Mouse (Mus musculus): Measurements from ENCODE around the gene Prmt9.

Gene Prmt9

GRCm38 (mm10) chr8:77534358-77534992, 14.7 kb upstream of the Prmt9 start:
- DNase-seq (ENCODE audit: low spot score in 2 of 2), result peak; percentile 33 to 34

GRCm38 (mm10) chr8:77535026-77535595, 14.1 kb upstream of the Prmt9 start:
- DNase-seq (ENCODE audit: low spot score in 2 of 2), result peak; percentile 24 to 53

GRCm38 (mm10) chr8:77536821-77537220, 12.4 kb upstream of the Prmt9 start:
- no peak for DNase-seq (ENCODE audit: low spot score in 2 of 2)

- DNase-seq (ENCODE audit: low spot score in 2 of 2), result no peak
Measured at GRCm38 (mm10) chr8:77538256-77538655, 10.9 kb upstream of the Prmt9 start.

GRCm38 (mm10) chr8:77543152-77543777, 5.9 kb upstream of the Prmt9 start:
- DNase-seq (ENCODE audit: low spot score in 2 of 2), result no peak

- no peak for DNase-seq (ENCODE audit: low spot score in 2 of 2)
Measured at GRCm38 (mm10) chr8:77544428-77544827, 4.8 kb upstream of the Prmt9 start.

- DNase-seq (ENCODE audit: low spot score in 2 of 2), result no peak
Measured at GRCm38 (mm10) chr8:77545616-77546015, 3.6 kb upstream of the Prmt9 start.

- peak in 1 of 2 experiments; percentile 30 for DNase-seq (ENCODE audit: low spot score in 2 of 2)
Measured at GRCm38 (mm10) chr8:77549881-77550580, 834 bp downstream of the Prmt9 start.

GRCm38 (mm10) chr8:77552491-77552890, 3.3 kb downstream of the Prmt9 start:
- DNase-seq (ENCODE audit: low spot score in 2 of 2), result no peak

GRCm38 (mm10) chr8:77561441-77561840, 12.2 kb downstream of the Prmt9 start:
- no peak for DNase-seq (ENCODE audit: low spot score in 2 of 2)

- DNase-seq (ENCODE audit: low spot score in 2 of 2), result no peak
Measured at GRCm38 (mm10) chr8:77574229-77574628, 25.0 kb downstream of the Prmt9 start.

GRCm38 (mm10) chr8:77577674-77578073, 28.5 kb downstream of the Prmt9 start:
- no peak for DNase-seq (ENCODE audit: low spot score in 2 of 2)

- no peak for DNase-seq (ENCODE audit: low spot score in 2 of 2)
Measured at GRCm38 (mm10) chr8:77584174-77584573, 35.0 kb downstream of the Prmt9 start.

GRCm38 (mm10) chr8:77609621-77610020, 60.4 kb downstream of the Prmt9 start:
- DNase-seq (ENCODE audit: low spot score in 2 of 2), result no peak

GRCm38 (mm10) chr8:77610374-77610969, 61.3 kb downstream of the Prmt9 start, which contains the start of gene Tmem184c:
Gene Tmem184c (minus strand): TSS chr8:77610698.
- DNase-seq (ENCODE audit: low spot score in 2 of 2), result peak; percentile 99

GRCm38 (mm10) chr8:77617916-77618315, 68.7 kb downstream of the Prmt9 start:
- no peak for DNase-seq (ENCODE audit: low spot score in 2 of 2)

GRCm38 (mm10) chr8:77623677-77624209, 74.5 kb downstream of the Prmt9 start:
- DNase-seq (ENCODE audit: low spot score in 2 of 2), result no peak

- peak; percentile 38 to 78 for DNase-seq (ENCODE audit: low spot score in 2 of 2)
Measured at GRCm38 (mm10) chr8:77629858-77630537, 80.8 kb downstream of the Prmt9 start.

- DNase-seq (ENCODE audit: low spot score in 2 of 2), result no peak
Measured at GRCm38 (mm10) chr8:77630691-77631090, 81.5 kb downstream of the Prmt9 start.
